Mouse (Mus musculus): Measurements from ENCODE around the gene Gli2. TPM values are rescaled to one million over a fixed set of nuclear protein-coding genes. Genes with fewer than 3 reads are reported as not detected.

The Gli2 gene
- polyA plus RNA-seq, 1 experiment from 2014 or later: 7.2 TPM

DNA sequence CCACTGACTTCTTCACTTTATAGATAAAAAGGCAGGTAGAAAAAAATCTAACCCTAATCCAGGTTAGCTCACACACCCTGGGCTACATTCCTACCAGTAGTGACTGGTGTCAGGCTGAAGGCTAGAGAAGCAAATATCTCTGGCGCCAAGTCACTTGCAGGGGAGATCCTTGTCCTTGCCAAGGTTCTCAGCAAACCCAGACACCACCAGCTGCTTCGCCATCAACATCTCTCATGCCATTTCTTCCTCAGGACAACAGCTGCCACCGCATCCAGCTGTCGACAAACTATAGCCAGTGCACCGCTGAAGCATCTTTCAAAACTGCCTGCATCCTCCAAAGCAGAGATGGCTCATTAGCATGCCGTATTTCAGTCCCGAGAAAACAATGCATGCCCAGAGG is 126.9 kb downstream of the Gli2 start:
- WGBS: 90% methylated on average over 7 of the region's 7 CpGs
- ATAC-seq: no peak

DNA sequence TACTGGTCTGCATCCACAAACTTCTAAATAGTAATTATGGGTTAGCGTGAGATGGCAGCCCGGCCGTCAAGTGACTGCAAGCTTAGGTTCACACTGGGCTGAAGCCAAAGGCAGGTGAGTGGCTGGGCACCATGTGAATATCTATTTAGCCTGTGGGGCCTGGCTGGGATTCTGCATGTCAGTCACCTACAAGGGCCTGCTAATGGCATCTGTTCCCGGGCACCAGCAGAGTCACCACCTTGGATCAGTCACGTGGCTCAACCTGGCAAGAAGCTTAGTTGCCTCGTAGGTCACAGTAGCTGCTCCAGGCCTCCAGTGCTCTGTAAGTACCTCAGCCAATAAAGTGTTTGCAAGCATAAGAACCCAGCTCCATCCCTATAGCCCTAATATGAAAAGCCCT is 131.2 kb downstream of the Gli2 start:
- no peak for ATAC-seq
- Histone ChIP-seq H3K27ac (no peak overlapping the region), H3K9me3 (no peaks in the 10 kb centered on the region), H3K9ac (no peak overlapping the region), H3K4me3 (replicated peaks) (no peak overlapping the region), H3K27me3 (replicated peaks) (no peaks in the 10 kb centered on the region; the same call in 1 of the 2 replicates), H3K4me1 (replicated peaks) (no peaks in the 10 kb centered on the region), H3K4me2 (replicated peaks) (no peak overlapping the region), H3K36me3 (no peaks in the 10 kb centered on the region)
- WGBS: 91% methylated on average over 6 of the region's 6 CpGs

More for the DNA sequence above, 126.9 kb downstream of the Gli2 start:
- no peak overlapping the region for H3K4me2 ChIP-seq (replicated peaks)
- no peaks in the 10 kb centered on the region for H3K36me3 ChIP-seq
- H3K9me3 ChIP-seq: no peaks in the 10 kb centered on the region
- H3K27me3 ChIP-seq (replicated peaks): no peaks in the 10 kb centered on the region
- H3K27ac ChIP-seq: no peak overlapping the region
- no peak overlapping the region for H3K9ac ChIP-seq
- H3K4me3 ChIP-seq (replicated peaks): no peak overlapping the region
- no peaks in the 10 kb centered on the region for H3K4me1 ChIP-seq (replicated peaks)

DNA sequence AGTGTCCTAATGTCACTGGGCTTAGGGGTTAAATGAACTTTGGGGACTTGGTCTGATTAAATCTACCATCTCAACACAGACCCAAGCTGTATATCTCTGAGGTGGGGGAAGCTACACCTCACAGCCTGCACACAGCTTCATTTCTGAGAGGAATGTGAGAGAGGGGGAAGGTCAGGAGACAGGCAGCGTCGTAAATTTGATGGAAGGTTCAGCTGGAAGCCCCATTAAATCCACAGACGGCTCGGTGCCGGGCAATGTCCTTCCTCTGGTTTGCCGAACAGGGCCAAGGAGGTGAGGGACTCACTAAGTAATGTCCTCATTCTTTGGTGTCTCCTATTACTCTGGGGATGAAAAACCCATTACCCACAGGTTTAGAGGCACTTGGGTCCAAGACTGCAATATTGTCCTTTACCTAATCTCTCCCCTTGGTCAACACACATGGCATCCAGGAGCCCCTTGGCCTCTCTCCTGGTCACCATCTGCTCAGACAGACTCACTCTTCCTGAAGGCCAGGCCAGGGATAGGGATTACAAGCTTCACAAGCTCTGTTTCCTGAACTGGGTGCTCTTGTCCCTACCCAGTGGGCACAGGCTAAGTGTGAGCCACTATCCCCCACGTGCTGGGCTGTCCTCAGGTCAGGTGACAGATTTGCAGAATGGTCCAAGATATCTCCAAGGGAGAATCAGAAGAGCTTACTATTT is 135.7 kb downstream of the Gli2 start:
- H3K9me3 ChIP-seq: no peaks in the 10 kb centered on the region
- no peak overlapping the region for H3K4me3 ChIP-seq (replicated peaks)
- H3K27ac ChIP-seq: no peak overlapping the region
- WGBS: 31% methylated on average over 7 of the region's 7 CpGs
- peaks cover 21% of the 10 kb centered on the region; the same call in 1 of the 2 replicates for H3K4me1 ChIP-seq (replicated peaks)
- no peaks in the 10 kb centered on the region for H3K36me3 ChIP-seq
- no peak overlapping the region for H3K4me2 ChIP-seq (replicated peaks)
- H3K9ac ChIP-seq: no peak overlapping the region
- ATAC-seq: no peak
- H3K27me3 ChIP-seq (replicated peaks): no peaks in the 10 kb centered on the region; the same call in 1 of the 2 replicates

- Histone ChIP-seq H3K4me3 (replicated peaks) (no peak overlapping the region), H3K4me2 (replicated peaks) (no peak overlapping the region), H3K27ac (no peak overlapping the region), H3K36me3 (no peaks in the 10 kb centered on the region), H3K27me3 (replicated peaks) (no peaks in the 10 kb centered on the region; the same call in 1 of the 2 replicates), H3K9ac (no peak overlapping the region), H3K9me3 (no peaks in the 10 kb centered on the region), H3K4me1 (replicated peaks) (peaks cover 24% of the 10 kb centered on the region; the same call in 1 of the 2 replicates)
- ATAC-seq: 0 out of 2 replicates have a peak, but pooled peaks have one; percentile 23
- WGBS: 46% methylated on average over 12 of the region's 12 CpGs
Measured at GRCm38 (mm10) chr1:118916477-118917075, 136.8 kb downstream of the Gli2 start.

- H3K9me3 ChIP-seq: no peaks in the 10 kb centered on the region
- H3K4me2 ChIP-seq (replicated peaks): no peak overlapping the region
- H3K27me3 ChIP-seq (replicated peaks): no peaks in the 10 kb centered on the region; the same call in 1 of the 2 replicates
- no peak overlapping the region for H3K4me3 ChIP-seq (replicated peaks)
- no peaks in the 10 kb centered on the region for H3K36me3 ChIP-seq
- ATAC-seq: no peak
- WGBS: 19% methylated on average over 17 of the region's 17 CpGs
- peaks cover 26% of the 10 kb centered on the region; the same call in 1 of the 2 replicates for H3K4me1 ChIP-seq (replicated peaks)
- no peak overlapping the region for H3K9ac ChIP-seq
- H3K27ac ChIP-seq: no peak overlapping the region
Measured at GRCm38 (mm10) chr1:118913414-118914385, 139.7 kb downstream of the Gli2 start.

DNA sequence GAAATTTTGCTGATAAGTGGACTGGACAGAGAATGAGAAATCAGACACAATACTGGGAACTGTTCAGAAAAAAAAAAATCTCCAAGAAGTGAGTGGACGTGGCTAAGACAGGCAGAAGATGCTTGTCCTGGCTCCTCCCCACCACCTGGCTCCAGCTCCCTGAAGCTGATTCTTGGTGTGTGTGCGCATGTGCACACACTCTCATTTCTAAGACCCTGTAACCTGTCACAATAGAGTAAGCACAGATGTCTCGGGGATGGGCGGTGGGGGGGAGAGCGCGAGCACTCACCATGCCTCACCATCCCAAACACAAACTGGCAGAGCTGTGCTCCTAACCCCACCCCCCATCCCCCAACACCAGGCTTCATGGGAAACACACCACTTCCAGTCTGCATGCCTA is 140.5 kb downstream of the Gli2 start:
- Histone ChIP-seq H3K36me3 (no peaks in the 10 kb centered on the region), H3K27me3 (replicated peaks) (no peaks in the 10 kb centered on the region), H3K4me1 (replicated peaks) (peaks cover 26% of the 10 kb centered on the region; the same call in 1 of the 2 replicates), H3K4me2 (replicated peaks) (no peak overlapping the region), H3K9ac (no peak overlapping the region), H3K9me3 (no peaks in the 10 kb centered on the region), H3K27ac (no peak overlapping the region), H3K4me3 (replicated peaks) (no peak overlapping the region)
- 27% methylated on average over 6 of the region's 6 CpGs for WGBS
- no peak for ATAC-seq

DNA sequence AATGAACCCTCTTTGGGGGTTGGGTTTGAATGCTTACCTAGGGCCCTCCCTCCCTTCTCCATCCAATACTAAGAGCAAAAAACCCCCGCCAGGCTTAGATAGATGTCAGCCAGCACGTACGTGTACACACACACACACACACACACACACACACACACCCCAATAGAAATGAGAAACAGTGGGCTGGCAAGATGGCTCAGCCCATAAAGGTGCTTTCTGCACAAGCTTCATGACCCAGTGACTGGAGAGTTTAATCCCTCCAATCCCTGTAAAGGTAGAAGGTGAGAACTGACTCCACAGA is 142.0 kb downstream of the Gli2 start:
- Histone ChIP-seq H3K27ac (no peak overlapping the region), H3K27me3 (replicated peaks) (no peaks in the 10 kb centered on the region), H3K9ac (no peak overlapping the region), H3K4me2 (replicated peaks) (no peak overlapping the region), H3K4me3 (replicated peaks) (no peak overlapping the region), H3K36me3 (no peaks in the 10 kb centered on the region), H3K4me1 (replicated peaks) (peaks cover 22% of the 10 kb centered on the region; the same call in 1 of the 2 replicates), H3K9me3 (no peaks in the 10 kb centered on the region)
- no peak for ATAC-seq
- WGBS: 85% methylated on average over 3 of the region's 3 CpGs

GRCm38 (mm10) chr1:118910693-118911426 is 142.6 kb downstream of the Gli2 start:
- no peak overlapping the region for H3K27ac ChIP-seq
- H3K9ac ChIP-seq: no peak overlapping the region
- no peaks in the 10 kb centered on the region for H3K9me3 ChIP-seq
- no peak overlapping the region for H3K4me3 ChIP-seq (replicated peaks)
- 45% methylated on average over 13 of the region's 13 CpGs for WGBS
- ATAC-seq: no peak
- H3K27me3 ChIP-seq (replicated peaks): no peaks in the 10 kb centered on the region
- H3K4me1 ChIP-seq (replicated peaks): peaks cover 20% of the 10 kb centered on the region; the same call in 1 of the 2 replicates
- H3K36me3 ChIP-seq: no peaks in the 10 kb centered on the region
- no peak overlapping the region for H3K4me2 ChIP-seq (replicated peaks)

- WGBS: 94% methylated on average over 3 of the region's 3 CpGs
Measured at GRCm38 (mm10) chr1:118909051-118909450, 144.4 kb downstream of the Gli2 start.

GRCm38 (mm10) chr1:118907574-118907973 is 145.8 kb downstream of the Gli2 start:
- no peak overlapping the region for H3K4me3 ChIP-seq (replicated peaks)
- H3K9me3 ChIP-seq: no peaks in the 10 kb centered on the region
- ATAC-seq: 0 out of 2 replicates have a peak, but pooled peaks have one; percentile 38
- no peaks in the 10 kb centered on the region for H3K27me3 ChIP-seq (replicated peaks)
- 49% methylated on average over 9 of the region's 9 CpGs for WGBS
- H3K4me2 ChIP-seq (replicated peaks): no peak overlapping the region
- no peak overlapping the region for H3K27ac ChIP-seq
- H3K36me3 ChIP-seq: no peaks in the 10 kb centered on the region
- H3K4me1 ChIP-seq (replicated peaks): peaks cover 9% of the 10 kb centered on the region
- H3K9ac ChIP-seq: no peak overlapping the region

More at GRCm38 (mm10) chr1:118909051-118909450, 144.4 kb downstream of the Gli2 start:
- H3K27me3 ChIP-seq (replicated peaks): no peaks in the 10 kb centered on the region
- peaks cover 24% of the 10 kb centered on the region for H3K4me1 ChIP-seq (replicated peaks)
- no peaks in the 10 kb centered on the region for H3K9me3 ChIP-seq
- no peak overlapping the region for H3K27ac ChIP-seq
- no peak overlapping the region for H3K9ac ChIP-seq
- no peak overlapping the region for H3K4me3 ChIP-seq (replicated peaks)
- no peaks in the 10 kb centered on the region for H3K36me3 ChIP-seq
- H3K4me2 ChIP-seq (replicated peaks): no peak overlapping the region
- no peak for ATAC-seq

- Histone ChIP-seq H3K9me3 (no peaks in the 10 kb centered on the region), H3K27ac (no peak overlapping the region), H3K36me3 (no peaks in the 10 kb centered on the region), H3K4me1 (replicated peaks) (peaks cover 8% of the 10 kb centered on the region), H3K9ac (no peak overlapping the region), H3K4me3 (replicated peaks) (no peak overlapping the region), H3K4me2 (replicated peaks) (no peak overlapping the region), H3K27me3 (replicated peaks) (no peaks in the 10 kb centered on the region)
- ATAC-seq: no peak
- WGBS: 71% methylated on average over 5 of the region's 5 CpGs
Measured at GRCm38 (mm10) chr1:118905319-118905718, 148.1 kb downstream of the Gli2 start.

All from intestine, embryonic 15.5 days (tissue).